Mouse (Mus musculus): ENCODE results near the gene Slc15a5.

- TF ChIP-seq CTCF (IDR thresholded peaks at IDR 0.05; ENCODE audit: low read depth, low read length), result no peak
- no peak for TF ChIP-seq TAL1 (conservative IDR thresholded peaks at IDR 0.05; ENCODE audit: low read depth, low read length)
These were observed 8.8 kb downstream of the Slc15a5 start for GRCm38 (mm10) chr6:138070720-138071504.
